In the genomic region with DNA sequence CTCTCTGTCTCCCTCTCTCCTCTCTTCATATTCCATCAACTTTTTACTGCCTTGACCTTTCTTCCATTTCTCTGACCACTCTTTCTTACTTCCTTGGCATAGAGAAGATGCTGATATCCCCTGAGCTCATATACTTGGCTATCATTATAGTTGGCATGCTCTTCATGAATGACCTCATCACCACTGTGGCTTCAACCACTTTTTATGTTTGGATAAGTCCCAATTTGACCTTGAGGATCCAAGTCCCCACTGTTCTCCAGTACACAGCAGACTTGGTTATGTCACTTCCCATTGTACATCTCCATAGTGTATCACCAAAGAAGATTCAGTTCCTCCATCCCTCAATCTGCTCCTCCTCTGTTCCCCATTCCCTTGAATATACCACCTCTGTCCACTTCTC, we compare ENCODE assay signal across 22 mouse cellular contexts.
"Had no signal": no experiment of that assay in that cellular context is flagged by ENCODE, and none has a peak within 500 bp of the region (broad histone marks: within the 10 kb centered on the region; RNA-seq: fewer than 3 reads in every experiment).

No protein-coding gene starts in this region.

- H3K27ac ChIP-seq: lung, embryonic 15.5 days; midbrain, embryonic 10.5 days; midbrain, embryonic 12.5 days; neural tube, embryonic 13.5 days; neural tube, embryonic 15.5 days; stomach, embryonic 15.5 days; stomach, postnatal 0 days had no signal

- H3K9ac ChIP-seq: liver, postnatal 0 days; lung, embryonic 15.5 days; midbrain, embryonic 12.5 days; neural tube, embryonic 13.5 days; neural tube, embryonic 15.5 days; stomach, embryonic 15.5 days had no signal

- ATAC-seq: liver, postnatal 0 days; lung, postnatal 0 days; midbrain, embryonic 16.5 days had no signal

- H3K4me1 ChIP-seq: lung, embryonic 15.5 days; midbrain, embryonic 10.5 days; midbrain, embryonic 12.5 days; neural tube, embryonic 13.5 days; neural tube, embryonic 15.5 days; stomach, embryonic 15.5 days had no signal

- H3K36me3 ChIP-seq: lung, embryonic 15.5 days; midbrain, embryonic 10.5 days; midbrain, embryonic 12.5 days; neural tube, embryonic 13.5 days; neural tube, embryonic 15.5 days; stomach, embryonic 15.5 days had no signal

- H3K9me3 ChIP-seq: lung, embryonic 15.5 days; midbrain, embryonic 10.5 days; midbrain, embryonic 12.5 days; neural tube, embryonic 13.5 days; neural tube, embryonic 15.5 days; stomach, embryonic 15.5 days had no signal

- H3K4me2 ChIP-seq: lung, embryonic 15.5 days; midbrain, embryonic 12.5 days; neural tube, embryonic 13.5 days; neural tube, embryonic 15.5 days; stomach, embryonic 15.5 days had no signal

- H3K27me3 ChIP-seq: lung, embryonic 15.5 days; midbrain, embryonic 12.5 days; neural tube, embryonic 13.5 days; neural tube, embryonic 15.5 days; stomach, embryonic 15.5 days had no signal

- H3K4me3 ChIP-seq: lung, embryonic 15.5 days; midbrain, embryonic 10.5 days; midbrain, embryonic 12.5 days; myocyte; neural tube, embryonic 13.5 days; neural tube, embryonic 15.5 days; stomach, embryonic 15.5 days had no signal

- DNase-seq: liver, postnatal 0 days; lung, adult 2 months; lung, postnatal 14 days; lung, postnatal 4 days; midbrain, embryonic 14.5 days; retina, postnatal 1 day; right cerebral cortex, adult 18-20 months; right cerebral cortex, postnatal 25 days; right cerebral cortex, postnatal 4 days; thymus, adult 2 months; thymus, postnatal 25 days; thymus, postnatal 4 days had no signal
